Mouse (Mus musculus) megakaryocyte progenitor cell, adult 5-6 weeks (primary cell): ENCODE measurements at regions not wholly inside any gene's neighbourhood (a gene's known extent, or its start where the extent isn't known, plus 50 kb on each side); places are given as distances from the start of the nearest gene placed in this dataset.

Experiments
- ATAC-seq: replicated peaks from 2 replicates; pipeline ENCODE4 v1.8.0; 2016; ENCODE audit warnings: mild to moderate bottlenecking, moderate TSS enrichment, inconsistent platforms; ENCODE audit not compliant: poor library complexity

GRCm38 (mm10) chr8:10870423-10871055, 137.7 kb downstream of the Irs2 start:
- ATAC-seq = no peak

- no peak for ATAC-seq
These were observed 138.4 kb downstream of the Irs2 start for GRCm38 (mm10) chr8:10869866-10870265.

GRCm38 (mm10) chr8:10866696-10867395, 141.4 kb downstream of the Irs2 start:
- no peak for ATAC-seq

- ATAC-seq = peak; percentile 88
These were observed 142.2 kb downstream of the Irs2 start for GRCm38 (mm10) chr8:10865941-10866513.

- no peak for ATAC-seq
These were observed 142.8 kb downstream of the Irs2 start for GRCm38 (mm10) chr8:10865415-10865821.

- no peak for ATAC-seq
These were observed 145.8 kb downstream of the Irs2 start for GRCm38 (mm10) chr8:10862442-10862841.

- no peak for ATAC-seq
These were observed 147.4 kb downstream of the Irs2 start for GRCm38 (mm10) chr8:10860810-10861209.

- ATAC-seq = peak; percentile 77
These were observed 150.4 kb downstream of the Irs2 start for GRCm38 (mm10) chr8:10857874-10858273.

- no peak for ATAC-seq
These were observed 151.1 kb downstream of the Irs2 start for GRCm38 (mm10) chr8:10856996-10857720.

GRCm38 (mm10) chr8:10855696-10856095, 152.6 kb downstream of the Irs2 start:
- no peak for ATAC-seq

GRCm38 (mm10) chr8:10855131-10855530, 153.1 kb downstream of the Irs2 start:
- ATAC-seq = no peak

GRCm38 (mm10) chr8:10854600-10854999, 153.7 kb downstream of the Irs2 start:
- ATAC-seq = no peak

GRCm38 (mm10) chr8:10853901-10854300, 154.4 kb downstream of the Irs2 start:
- ATAC-seq = no peak

- no peak for ATAC-seq
These were observed 158.3 kb downstream of the Irs2 start for GRCm38 (mm10) chr8:10849916-10850315.

- ATAC-seq = peak; percentile 60
These were observed 162.7 kb downstream of the Irs2 start for GRCm38 (mm10) chr8:10845607-10846006.

- ATAC-seq = peak; percentile 43
These were observed 167.3 kb downstream of the Irs2 start for GRCm38 (mm10) chr8:10840853-10841531.

GRCm38 (mm10) chr8:10840044-10840443, 168.2 kb downstream of the Irs2 start:
- ATAC-seq = no peak

- peak; percentile 26 for ATAC-seq
These were observed 173.2 kb downstream of the Irs2 start for GRCm38 (mm10) chr8:10835054-10835453.

- ATAC-seq = 0 out of 2 replicates have a peak, but pooled peaks have one; percentile 7
These were observed 176.4 kb downstream of the Irs2 start for GRCm38 (mm10) chr8:10831864-10832263.

- ATAC-seq = peak; percentile 21; the same call in 1 of the 2 replicates
These were observed 177.0 kb downstream of the Irs2 start for GRCm38 (mm10) chr8:10831277-10831676.

GRCm38 (mm10) chr8:10830835-10831234, 177.4 kb downstream of the Irs2 start:
- ATAC-seq = peak; percentile 69
